Mouse (Mus musculus) gastrocnemius, postnatal 36 days (tissue): ENCODE results near the gene Nxpe2. TPM values are rescaled to one million over a fixed set of nuclear protein-coding genes. Genes with fewer than 3 reads are reported as not detected.
"Not testable (repeated sequence)": the region's sequence is repeated elsewhere in the genome, so short reads cannot be mapped to it uniquely, and the experiment has no call there.

Source experiments
- DNase-seq, 2 experiments: peaks; one replicate each; pipeline ENCODE4 v3.0.0; 2022
- intact Hi-C: fragments of 180-260 bp; cut with DNase I; formaldehyde crosslinking; loops from one replicate; pipeline ENCODE4 v1.15.1; 2025
- total RNA-seq, 2 experiments: library from RNA; stranded (reverse); gene quantifications; 2 replicates each; pipeline ENCODE4 v1.2.3; 2021

Gene Nxpe2
- total RNA-seq, 2 experiments from 2014 or later, result 0.18 to 0.74 TPM

- DNase-seq, result no peak
- intact Hi-C loops, result no loop called here
Observed at GRCm38 (mm10) chr9:48311241-48311640, 42.0 kb downstream of the Nxpe2 start.

- intact Hi-C loops, DNase-seq: not testable (repeated sequence)
Observed at GRCm38 (mm10) chr9:48303564-48303963, 49.7 kb downstream of the Nxpe2 start.

GRCm38 (mm10) chr9:48298983-48299382 lies 54.3 kb downstream of the Nxpe2 start:
- intact Hi-C loops, result no loop called here
- DNase-seq, result no peak

GRCm38 (mm10) chr9:48294754-48295153 lies 58.5 kb downstream of the Nxpe2 start:
- intact Hi-C loops, result no loop called here
- DNase-seq, result no peak

- DNase-seq, result no peak
- intact Hi-C loops, result no loop called here
Observed at GRCm38 (mm10) chr9:48290281-48290680, 63.0 kb downstream of the Nxpe2 start.

- no peak for DNase-seq
Observed at GRCm38 (mm10) chr9:48284221-48284620, 69.0 kb downstream of the Nxpe2 start.

GRCm38 (mm10) chr9:48276831-48277230 lies 76.4 kb downstream of the Nxpe2 start:
- intact Hi-C loops, result no loop called here
- no peak for DNase-seq

More at GRCm38 (mm10) chr9:48284221-48284620, 69.0 kb downstream of the Nxpe2 start:
- intact Hi-C loops, result no loop called here

Other genes starting within 250 kb of the Nxpe2 start
- gene Nxpe4, start 191.4 kb downstream of the Nxpe2 start, total RNA-seq, result 1 to 10 TPM; 3.2 to 3.4 TPM
- 10 to 100 TPM; 54.8 to 63.7 TPM for gene Rexo2, start 127.2 kb upstream of the Nxpe2 start, total RNA-seq
- 10 to 100 TPM; 12.6 to 12.7 TPM for gene Rbm7, start 141.8 kb upstream of the Nxpe2 start, total RNA-seq
- gene Gm5617, start 142.0 kb upstream of the Nxpe2 start, total RNA-seq, result 10 to 100 TPM in 1 of 2 experiments, 1 to 10 TPM in 1; 9.2 to 10.1 TPM